Mouse (Mus musculus) neural tube, embryonic 12.5 days (tissue): ENCODE results near the gene Grb2. TPM values are rescaled to one million over a fixed set of nuclear protein-coding genes. Genes with fewer than 3 reads are reported as not detected.

ENCODE experiments used
- ATAC-seq: fragments of 200-750 bp; cut with Nextera tagmentation; 2 replicates; pipeline ENCODE4 v1.8.0; 2017; ENCODE audit warnings: low read depth, mild to moderate bottlenecking, moderate TSS enrichment, moderate library complexity; ENCODE audit not compliant: low FRiP score
- H3K27ac ChIP-seq: fragments of 300-500 bp; sonication (generic); 2 replicates; pipeline ENCODE4 v1.5.1; 2016
- H3K27me3 ChIP-seq: fragments of 300-500 bp; sonication (generic); replicated peaks from 2 replicates; pipeline ENCODE4 v1.6.1; 2016; ENCODE audit warnings: mild to moderate bottlenecking
- H3K36me3 ChIP-seq: fragments of 300-500 bp; sonication (generic); 2 replicates; pipeline ENCODE4 v1.6.1; 2016; ENCODE audit warnings: mild to moderate bottlenecking
- H3K4me1 ChIP-seq: fragments of 300-500 bp; sonication (generic); 2 replicates; pipeline ENCODE4 v1.6.1; 2016
- H3K4me2 ChIP-seq: fragments of 300-500 bp; sonication (generic); replicated peaks from 2 replicates; pipeline ENCODE4 v1.6.1; 2016; ENCODE audit warnings: mild to moderate bottlenecking
- H3K4me3 ChIP-seq: fragments of 300-500 bp; sonication (generic); 2 replicates; pipeline ENCODE4 v1.5.1; 2016
- H3K9ac ChIP-seq: fragments of 300-500 bp; sonication (generic); 2 replicates; pipeline ENCODE4 v1.6.1; 2016; ENCODE audit warnings: mild to moderate bottlenecking
- H3K9me3 ChIP-seq: fragments of 300-500 bp; sonication (generic); 2 replicates; pipeline ENCODE4 v1.6.1; 2016; ENCODE audit warnings: mild to moderate bottlenecking
- WGBS: fragments of 180-500 bp; shearing (Covaris S2); methylation state at CpG from one replicate; pipeline ENCODE4 v1.1.7; 2016; 5-methylcytosine and 5-hydroxymethylcytosine counted together
- polyA plus RNA-seq: library from polyadenylated mRNA; unstranded; fragments of >200 nt; fragmentation: Nextera tagmentation; extraction: Ambion mirVana; gene quantifications from 2 replicates; pipeline ENCODE4 v1.2.1, GENCODE M21; 2016

Grb2 gene
- polyA plus RNA-seq, 1 experiment from 2014 or later = 186 TPM

DNA sequence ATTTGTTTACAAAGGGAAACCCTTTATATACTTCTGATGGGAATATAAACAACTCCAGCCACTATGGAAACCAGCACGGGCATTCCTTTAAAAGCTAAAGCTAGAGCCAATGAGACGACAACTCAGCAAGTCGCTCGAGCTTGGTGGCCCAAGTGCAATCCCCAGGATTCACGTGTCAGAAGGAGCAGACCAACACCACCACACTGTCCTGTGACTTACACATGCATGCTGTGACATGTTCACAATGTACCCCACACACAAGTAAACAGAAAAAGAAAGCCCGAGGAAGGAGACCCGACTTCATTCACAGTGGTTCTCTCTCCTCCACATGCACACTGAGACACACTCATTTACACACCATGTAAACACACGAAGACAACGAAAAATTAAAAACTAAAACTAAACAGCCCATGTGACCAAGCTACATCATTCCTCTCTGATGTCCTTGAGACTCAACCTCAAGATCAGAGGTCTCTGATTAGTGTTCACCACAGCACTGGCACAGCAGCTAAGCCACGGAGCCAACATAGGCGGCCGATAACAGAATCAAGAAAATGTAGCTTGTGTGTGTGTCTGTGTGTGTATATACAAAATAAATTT is 14.3 kb downstream of the Grb2 start:
- no peak overlapping the region for H3K4me2 ChIP-seq
- H3K4me3 ChIP-seq = no peak overlapping the region
- H3K36me3 ChIP-seq = peaks cover 5% of the 10 kb centered on the region; the same call in 1 of the 2 replicates
- ATAC-seq = no peak
- peaks cover 21% of the 10 kb centered on the region for H3K4me1 ChIP-seq
- H3K27ac ChIP-seq = no peak overlapping the region
- H3K27me3 ChIP-seq = no peaks in the 10 kb centered on the region
- no peaks in the 10 kb centered on the region for H3K9me3 ChIP-seq
- 93% methylated on average over 12 of the region's 12 CpGs for WGBS
- no peak overlapping the region for H3K9ac ChIP-seq

DNA sequence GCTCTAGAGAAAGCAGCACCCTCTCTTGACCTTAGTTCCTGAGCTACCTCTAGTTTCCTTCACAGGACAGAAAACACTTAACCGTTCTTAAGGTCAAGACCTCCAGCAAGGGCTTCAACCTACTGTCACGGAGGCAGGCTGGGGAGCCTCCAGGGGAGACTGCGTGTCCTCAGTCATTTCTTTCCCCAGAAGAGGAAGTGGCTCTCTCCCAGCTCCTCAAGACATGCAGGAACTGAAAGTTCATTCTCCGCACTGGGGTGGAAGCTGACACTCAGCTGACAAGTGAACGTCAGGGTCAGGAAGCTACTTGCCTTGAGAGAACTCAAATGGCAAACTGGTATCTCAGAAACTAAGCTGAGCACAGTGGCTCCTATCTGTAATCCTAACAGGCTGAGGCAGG is 15.6 kb downstream of the Grb2 start:
- H3K27ac ChIP-seq = no peak overlapping the region
- no peak for ATAC-seq
- H3K36me3 ChIP-seq = peaks cover 9% of the 10 kb centered on the region; the same call in 1 of the 2 replicates
- no peak overlapping the region for H3K4me3 ChIP-seq
- H3K9me3 ChIP-seq = no peaks in the 10 kb centered on the region
- H3K9ac ChIP-seq = no peak overlapping the region
- no peaks in the 10 kb centered on the region for H3K27me3 ChIP-seq
- 78% methylated on average over 5 of the region's 5 CpGs for WGBS
- peaks cover 13% of the 10 kb centered on the region for H3K4me1 ChIP-seq
- H3K4me2 ChIP-seq = no peak overlapping the region

DNA sequence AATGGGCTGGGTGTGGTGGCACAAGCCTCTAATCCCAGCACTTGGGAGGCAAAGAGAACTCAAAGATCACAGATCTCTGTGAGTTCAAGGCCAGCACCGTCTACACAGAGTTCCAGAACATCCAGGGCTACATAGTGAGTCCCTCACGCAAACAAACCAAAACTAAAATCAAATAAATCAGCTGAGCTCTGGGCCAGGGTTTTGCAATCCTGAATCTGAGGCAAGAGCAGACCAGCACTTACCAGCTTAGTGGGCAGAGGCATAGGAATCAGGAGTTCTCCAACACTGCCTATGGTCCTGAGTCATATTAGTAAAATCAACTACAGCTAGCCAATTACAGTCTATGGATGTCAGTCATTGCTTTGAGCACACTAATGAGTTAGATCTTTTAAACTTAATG is 16.4 kb downstream of the Grb2 start:
- no peak overlapping the region for H3K4me2 ChIP-seq
- H3K27ac ChIP-seq = no peak overlapping the region
- H3K36me3 ChIP-seq = peaks cover 9% of the 10 kb centered on the region; the same call in 1 of the 2 replicates

DNA sequence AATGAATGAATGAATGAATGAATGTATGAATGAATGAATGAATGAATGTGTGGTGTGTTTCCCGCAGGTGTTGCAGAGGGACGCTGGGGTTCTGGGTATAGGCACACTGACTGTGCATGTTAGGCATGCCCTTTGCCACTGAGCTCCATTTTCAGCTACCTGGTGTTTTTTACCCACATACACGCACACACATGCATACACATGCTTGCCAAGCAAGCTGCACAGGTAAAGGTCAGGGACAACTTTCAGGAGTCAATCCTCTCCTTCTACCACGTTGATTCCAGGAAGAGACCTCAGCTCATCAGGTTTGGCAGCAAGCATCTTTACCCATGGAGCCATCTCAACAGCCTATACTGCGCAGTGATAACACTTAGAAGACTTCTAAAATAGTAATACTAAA is 16.9 kb downstream of the Grb2 start:
- Histone ChIP-seq H3K9ac (no peak overlapping the region), H3K9me3 (no peaks in the 10 kb centered on the region), H3K36me3 (peaks cover 9% of the 10 kb centered on the region; the same call in 1 of the 2 replicates), H3K4me1 (peaks cover 6% of the 10 kb centered on the region; the same call in 1 of the 2 replicates), H3K4me3 (no peak overlapping the region), H3K4me2 (no peak overlapping the region), H3K27me3 (no peaks in the 10 kb centered on the region), H3K27ac (no peak overlapping the region)
- ATAC-seq = no peak
- 95% methylated on average over 5 of the region's 5 CpGs for WGBS

More for the DNA sequence above, 16.4 kb downstream of the Grb2 start:
- H3K4me1 ChIP-seq = peaks cover 6% of the 10 kb centered on the region; the same call in 1 of the 2 replicates
- WGBS = 95% methylated on average over 2 of the region's 2 CpGs
- no peaks in the 10 kb centered on the region for H3K27me3 ChIP-seq
- H3K4me3 ChIP-seq = no peak overlapping the region
- H3K9ac ChIP-seq = no peak overlapping the region
- no peak for ATAC-seq
- H3K9me3 ChIP-seq = no peaks in the 10 kb centered on the region

DNA sequence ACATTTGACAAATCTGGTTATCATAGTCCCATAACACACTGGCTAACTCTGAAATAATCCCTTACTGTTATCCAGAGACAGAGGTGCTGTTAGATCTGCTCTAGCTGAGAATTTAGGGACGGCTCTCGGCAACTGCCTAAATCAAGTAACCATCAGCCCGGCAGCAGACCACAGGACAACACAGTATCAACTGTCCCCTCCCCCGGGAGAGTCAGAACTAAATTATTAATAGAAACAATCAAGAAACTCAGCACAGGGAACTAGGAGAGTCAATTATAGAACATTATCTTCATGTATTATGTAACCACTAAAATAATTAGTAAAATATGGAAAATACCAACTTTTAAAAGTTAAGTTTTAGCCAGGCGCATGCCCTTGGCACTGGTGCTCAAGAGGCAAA is 17.4 kb downstream of the Grb2 start:
- no peak overlapping the region for H3K9ac ChIP-seq
- no peak overlapping the region for H3K4me2 ChIP-seq
- no peak overlapping the region for H3K4me3 ChIP-seq
- H3K27ac ChIP-seq = no peak overlapping the region
- H3K4me1 ChIP-seq = peaks cover 1% of the 10 kb centered on the region; the same call in 1 of the 2 replicates
- H3K9me3 ChIP-seq = no peaks in the 10 kb centered on the region
- H3K36me3 ChIP-seq = peaks cover 9% of the 10 kb centered on the region; the same call in 1 of the 2 replicates
- no peaks in the 10 kb centered on the region for H3K27me3 ChIP-seq
- no peak for ATAC-seq
- WGBS = 93% methylated on average over 5 of the region's 5 CpGs

DNA sequence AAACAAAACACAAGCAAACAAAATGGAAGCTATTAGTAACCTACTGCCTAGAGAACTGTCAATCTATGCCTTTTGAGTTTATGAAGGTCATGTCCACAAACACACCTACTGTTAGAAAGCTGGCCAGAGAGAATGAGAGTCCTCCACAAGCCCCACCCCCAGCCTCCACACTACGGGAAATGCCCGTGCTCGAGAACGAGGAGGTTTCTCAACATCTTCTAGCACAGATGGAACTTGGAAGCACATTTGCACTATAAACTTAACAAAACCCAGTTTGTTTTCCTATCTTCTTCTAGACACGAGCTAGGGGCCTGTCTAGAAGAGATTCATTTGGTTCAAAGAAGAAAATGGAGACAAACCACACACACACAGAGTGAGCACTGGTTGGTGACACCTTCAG is 18.0 kb downstream of the Grb2 start:
- Histone ChIP-seq H3K9ac (no peak overlapping the region), H3K27me3 (no peaks in the 10 kb centered on the region), H3K27ac (no peak overlapping the region), H3K4me1 (no peaks in the 10 kb centered on the region), H3K4me2 (no peak overlapping the region), H3K4me3 (no peak overlapping the region), H3K36me3 (peaks cover 9% of the 10 kb centered on the region; the same call in 1 of the 2 replicates), H3K9me3 (no peaks in the 10 kb centered on the region)
- WGBS = 92% methylated on average over 5 of the region's 5 CpGs
- no peak for ATAC-seq

DNA sequence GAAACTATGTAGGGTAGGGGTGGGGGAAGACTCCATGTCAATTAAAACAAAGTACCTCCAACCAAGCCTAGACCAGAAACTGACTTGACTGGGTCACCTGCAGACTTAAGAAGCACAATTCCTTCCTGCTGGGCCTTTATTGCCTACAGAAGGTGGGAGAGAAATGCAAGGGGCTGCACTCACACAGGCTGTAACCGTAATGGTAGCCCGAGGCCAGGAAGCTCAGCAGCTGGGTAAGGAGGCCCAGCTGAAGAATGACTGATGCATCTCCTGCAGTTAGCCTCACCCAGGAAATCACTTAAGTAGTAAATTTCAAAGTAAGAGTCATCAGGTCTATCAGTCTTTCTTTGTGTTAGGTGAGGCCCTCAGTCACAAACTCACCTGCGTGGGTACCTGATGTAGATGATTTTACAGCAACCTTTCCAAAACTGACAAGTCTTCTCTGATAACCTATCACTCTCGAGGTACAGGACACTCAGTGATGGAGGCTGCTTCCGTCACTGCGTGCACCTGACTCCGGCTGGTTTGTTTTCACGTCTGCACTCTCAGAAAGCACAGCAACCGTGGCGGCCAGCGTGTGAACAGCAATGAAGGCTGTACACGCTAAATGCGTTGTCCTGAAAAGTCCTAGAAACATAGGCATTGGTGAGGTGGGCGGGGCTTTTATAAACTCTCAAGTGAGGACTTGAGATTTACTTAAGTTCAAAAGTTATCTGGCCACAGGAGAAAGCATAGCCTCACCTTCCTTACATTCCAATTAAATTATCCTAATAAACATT is 19.1 kb downstream of the Grb2 start:
- no peak overlapping the region for H3K9ac ChIP-seq
- no peak overlapping the region for H3K4me2 ChIP-seq
- peaks cover 9% of the 10 kb centered on the region; the same call in 1 of the 2 replicates for H3K36me3 ChIP-seq
- no peaks in the 10 kb centered on the region for H3K4me1 ChIP-seq
- no peak overlapping the region for H3K4me3 ChIP-seq
- no peak overlapping the region for H3K27ac ChIP-seq
- no peaks in the 10 kb centered on the region for H3K9me3 ChIP-seq
- ATAC-seq = no peak
- H3K27me3 ChIP-seq = no peaks in the 10 kb centered on the region
- WGBS = 94% methylated on average over 14 of the region's 14 CpGs

DNA sequence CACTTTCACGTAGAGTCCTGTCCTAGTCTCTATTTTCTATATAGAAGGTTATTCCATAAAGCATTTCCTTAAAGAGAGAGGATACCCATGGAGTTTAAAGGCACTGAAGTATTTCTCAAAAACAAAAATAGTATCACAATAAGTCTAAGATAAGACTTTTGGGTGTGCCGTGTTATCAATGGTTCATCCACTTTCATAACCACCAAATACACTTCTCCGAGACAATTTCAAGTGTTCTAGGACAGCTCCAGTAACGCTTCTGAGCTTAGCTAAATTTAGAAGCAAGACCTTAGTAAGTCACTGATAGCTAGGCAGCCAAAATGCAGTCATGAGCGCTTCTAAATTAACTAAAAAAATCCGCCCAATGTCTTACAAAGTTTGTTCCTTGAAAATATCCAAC is 22.0 kb downstream of the Grb2 start:
- Histone ChIP-seq H3K27me3 (no peaks in the 10 kb centered on the region), H3K9me3 (no peaks in the 10 kb centered on the region), H3K4me1 (no peaks in the 10 kb centered on the region), H3K4me3 (no peak overlapping the region), H3K36me3 (peaks cover 19% of the 10 kb centered on the region), H3K9ac (no peak overlapping the region), H3K4me2 (no peak overlapping the region), H3K27ac (no peak overlapping the region)
- 94% methylated on average over 6 of the region's 6 CpGs for WGBS
- no peak for ATAC-seq

DNA sequence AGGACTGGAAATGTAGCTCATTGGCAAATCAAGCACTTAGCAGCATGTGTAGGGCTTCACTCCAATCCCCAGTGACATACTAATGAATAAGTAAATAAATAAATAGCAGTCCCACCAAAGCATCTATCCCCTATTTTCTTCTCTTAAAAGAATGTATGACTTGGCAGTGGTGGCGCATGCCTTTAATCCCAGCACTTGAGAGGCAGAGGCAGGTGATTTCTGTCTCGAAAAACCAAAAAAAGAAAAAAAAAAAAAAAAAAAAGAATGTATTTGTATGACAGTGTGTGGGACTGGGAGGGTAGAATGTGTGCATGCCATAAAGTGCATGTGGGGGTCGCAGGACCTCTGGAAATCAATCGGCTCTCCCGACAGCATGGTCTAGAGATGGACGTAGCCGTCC is 22.4 kb downstream of the Grb2 start:
- Histone ChIP-seq H3K4me3 (no peak overlapping the region), H3K4me1 (no peaks in the 10 kb centered on the region), H3K9me3 (no peaks in the 10 kb centered on the region), H3K27ac (no peak overlapping the region), H3K27me3 (no peaks in the 10 kb centered on the region), H3K36me3 (peaks cover 19% of the 10 kb centered on the region), H3K4me2 (no peak overlapping the region), H3K9ac (no peak overlapping the region)
- 81% methylated on average over 7 of the region's 7 CpGs for WGBS
- ATAC-seq = no peak

DNA sequence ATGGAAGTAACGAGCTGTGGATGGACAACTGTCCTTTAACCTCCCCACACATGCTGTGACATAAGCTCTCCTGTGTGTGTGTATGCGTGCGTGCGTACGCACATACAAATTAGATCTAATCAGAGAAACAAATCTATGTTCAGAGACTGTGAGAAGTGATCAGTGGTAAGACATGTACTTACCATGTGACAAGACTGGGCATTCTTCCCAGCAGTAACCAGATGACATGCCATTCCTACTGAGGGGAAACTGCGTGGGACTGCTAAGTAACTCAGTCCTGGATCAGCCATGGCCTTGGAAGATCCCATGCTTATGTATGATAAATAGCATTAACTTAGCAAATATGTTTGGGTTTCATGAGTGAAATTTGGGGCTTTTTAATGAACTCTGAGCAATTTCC is 23.5 kb downstream of the Grb2 start:
- Histone ChIP-seq H3K4me2 (no peak overlapping the region), H3K36me3 (peaks cover 19% of the 10 kb centered on the region), H3K27me3 (no peaks in the 10 kb centered on the region), H3K9me3 (no peaks in the 10 kb centered on the region), H3K27ac (no peak overlapping the region), H3K9ac (no peak overlapping the region), H3K4me1 (no peaks in the 10 kb centered on the region), H3K4me3 (no peak overlapping the region)
- ATAC-seq = no peak
- 95% methylated on average over 6 of the region's 6 CpGs for WGBS

DNA sequence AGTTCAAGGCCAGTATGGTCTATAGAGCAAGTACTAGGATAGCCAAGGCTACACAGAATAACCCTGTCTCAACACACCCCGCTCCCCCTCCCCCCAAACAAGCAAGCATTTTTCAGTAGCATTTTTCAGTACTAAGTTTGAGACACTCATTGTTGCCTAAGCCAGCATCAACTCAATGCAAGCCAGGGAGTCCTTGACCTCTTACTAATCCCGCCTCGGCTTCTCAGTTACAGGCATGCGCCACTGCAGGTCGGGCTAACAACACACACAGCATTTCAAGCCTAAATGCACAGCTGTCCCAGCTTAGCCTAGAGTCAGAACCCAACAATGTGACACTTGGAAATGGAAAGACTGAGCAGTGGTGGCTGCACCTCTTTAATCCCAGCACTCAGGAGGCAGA is 25.1 kb downstream of the Grb2 start:
- H3K4me2 ChIP-seq = no peak overlapping the region
- no peak overlapping the region for H3K27ac ChIP-seq
- H3K4me3 ChIP-seq = no peak overlapping the region
- ATAC-seq = no peak
- no peak overlapping the region for H3K9ac ChIP-seq
- no peaks in the 10 kb centered on the region for H3K27me3 ChIP-seq
- peaks cover 18% of the 10 kb centered on the region for H3K36me3 ChIP-seq
- 98% methylated on average over 5 of the region's 5 CpGs for WGBS
- H3K4me1 ChIP-seq = no peaks in the 10 kb centered on the region
- no peaks in the 10 kb centered on the region for H3K9me3 ChIP-seq

DNA sequence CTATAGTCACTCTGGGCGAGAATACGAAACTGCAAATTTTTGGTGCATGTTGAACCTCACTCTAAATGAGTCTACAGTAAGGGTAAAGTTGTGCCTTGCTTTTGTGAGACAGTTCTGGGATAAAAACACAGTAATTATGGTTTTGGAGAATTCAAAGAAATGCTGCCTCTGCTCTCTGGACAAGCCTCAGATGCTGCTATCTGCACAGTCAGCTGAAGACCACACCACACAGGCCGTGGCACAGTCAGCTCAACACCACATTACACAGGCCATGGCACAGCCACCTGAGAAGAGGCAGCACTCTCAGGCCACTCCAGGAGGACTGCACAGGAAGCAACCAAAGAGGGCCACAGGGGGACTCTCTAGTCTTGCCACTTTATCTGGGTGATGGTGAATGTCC is 26.0 kb downstream of the Grb2 start:
- H3K27me3 ChIP-seq = no peaks in the 10 kb centered on the region
- WGBS = 94% methylated on average over 3 of the region's 3 CpGs
- no peaks in the 10 kb centered on the region for H3K9me3 ChIP-seq
- H3K4me1 ChIP-seq = no peaks in the 10 kb centered on the region
- peaks cover 16% of the 10 kb centered on the region for H3K36me3 ChIP-seq
- no peak overlapping the region for H3K27ac ChIP-seq
- no peak for ATAC-seq
- no peak overlapping the region for H3K9ac ChIP-seq
- no peak overlapping the region for H3K4me3 ChIP-seq
- H3K4me2 ChIP-seq = no peak overlapping the region
